Mouse (Mus musculus) right cerebral cortex, postnatal 4 days (tissue): Measurements from ENCODE around the gene Gm7298.
"Not testable (repeated sequence)": the region's sequence is repeated elsewhere in the genome, so short reads cannot be mapped to it uniquely, and the experiment has no call there.

Experiments
- DNase-seq: peaks from one replicate; pipeline ENCODE4 v3.0.0-alpha.2; 2022

Gene Gm7298

DNA sequence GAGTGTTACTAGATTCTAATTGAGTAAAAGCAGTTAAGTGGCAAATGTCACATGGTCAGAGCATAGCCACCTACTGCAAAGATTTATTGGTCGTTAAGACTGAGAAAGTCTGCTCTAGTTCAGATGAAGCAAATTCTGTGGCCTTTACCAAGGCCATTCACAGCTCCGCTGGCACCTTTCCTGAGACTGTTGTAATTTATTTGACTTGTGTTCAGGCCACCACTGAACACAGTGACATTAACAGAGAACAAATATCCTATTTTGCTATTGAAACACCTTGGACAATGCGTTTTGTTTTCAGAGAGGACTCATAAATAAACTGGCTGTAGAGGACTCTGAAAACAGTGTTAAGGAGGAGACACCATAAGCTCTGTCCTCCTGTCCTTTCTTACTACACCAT is at the start of gene Gm7298:
Gene Gm7298 (plus strand): TSS at position 301 of the 400 bp plus-strand sequence.
- no peak for DNase-seq

DNA sequence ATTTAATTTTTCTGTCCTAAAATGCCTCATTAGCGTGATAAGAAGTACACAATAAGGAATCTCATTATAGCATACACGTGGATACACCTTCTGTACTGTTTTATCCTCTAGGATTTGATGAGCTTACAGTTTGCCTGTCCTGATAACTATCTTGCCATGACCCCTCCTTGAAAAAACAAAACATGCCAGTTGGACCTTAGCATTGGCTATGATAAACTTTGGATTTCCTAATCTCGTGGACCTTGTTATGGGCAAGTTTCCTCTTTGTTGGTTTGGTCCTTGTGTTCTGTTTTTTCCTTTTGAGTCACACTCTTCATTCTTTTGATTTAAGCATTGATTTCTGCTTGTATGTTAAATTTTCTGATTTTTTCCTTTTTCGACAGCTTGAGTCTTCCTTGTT is 95.3 kb downstream of the Gm7298 start:
- DNase-seq: no peak

DNA sequence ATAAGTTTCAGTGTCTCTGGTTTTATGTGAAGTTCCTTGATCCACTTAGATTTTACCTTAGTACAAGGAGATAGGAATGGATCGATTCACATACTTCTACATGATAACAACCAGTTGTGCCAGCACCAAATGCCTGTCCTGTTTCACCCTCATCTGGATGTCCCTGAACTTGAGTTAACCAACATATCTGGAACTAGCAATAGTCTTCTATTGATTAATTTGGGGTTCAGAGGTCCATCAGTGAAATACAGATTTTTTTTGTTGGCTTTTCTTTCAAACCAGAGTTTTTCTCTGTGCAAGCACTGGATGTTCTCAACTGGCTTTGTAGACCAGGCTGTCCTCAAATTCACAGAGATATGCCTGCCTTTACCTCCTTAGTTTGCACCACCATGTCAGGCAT is 103.6 kb downstream of the Gm7298 start:
- no peak for DNase-seq

DNA sequence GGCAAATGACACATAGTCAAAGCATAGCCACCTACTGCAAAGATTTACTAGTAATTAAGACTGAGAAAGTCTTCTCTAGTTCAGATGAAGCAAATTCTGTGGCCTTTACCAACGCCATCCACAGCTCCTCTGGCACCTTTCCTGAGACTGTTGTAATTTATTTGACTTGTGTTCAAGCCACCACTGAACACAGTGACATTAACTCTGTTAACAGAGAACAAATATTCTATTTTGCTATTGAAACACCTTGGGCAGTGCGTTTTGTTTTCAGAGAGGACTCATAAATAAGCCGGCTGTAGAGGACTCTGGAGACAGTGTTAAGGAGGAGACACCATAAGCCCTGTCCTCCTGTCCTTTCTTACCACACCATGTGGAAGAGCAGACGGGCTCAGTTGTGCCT is 105.5 kb downstream of the Gm7298 start, which contains the start of gene Mug1:
Gene Mug1 (plus strand): TSS at position 271 of the 400 bp plus-strand sequence.
- DNase-seq: not testable (repeated sequence)
